Mouse (Mus musculus): ENCODE measurements at regions not wholly inside any gene's neighbourhood (a gene's known extent, or its start where the extent isn't known, plus 50 kb on each side); places are given as distances from the start of the nearest gene placed in this dataset.

GRCm38 (mm10) chr15:62189565-62190181, 1266.9 kb upstream of the A1bg start:
- TF ChIP-seq ETS1 (IDR thresholded peaks at IDR 0.05; ENCODE audit: low read depth, low read length) (peak; percentile 77; the same call in 1 of the 2 replicates), ZNF384 (IDR thresholded peaks at IDR 0.05; ENCODE audit: low read depth, low read length) (no peak), TCF12 (IDR thresholded peaks at IDR 0.05; ENCODE audit: low read depth, low read length) (0 out of 2 replicates have a peak, but pooled peaks have one; percentile 19), TBP (IDR thresholded peaks at IDR 0.05; ENCODE audit: low read depth, low read length) (0 out of 2 replicates have a peak, but pooled peaks have one; percentile 38), RAD21 (IDR thresholded peaks at IDR 0.05; ENCODE audit: low read depth, low read length) (no peak), MXI1 (IDR thresholded peaks at IDR 0.05; ENCODE audit: low read depth, low read length) (peak; percentile 26; the same call in 1 of the 2 replicates), POLR2A (IDR thresholded peaks at IDR 0.05; ENCODE audit: control insufficient read depth in 1 of 2, insufficient read depth in 1 of 2, low read depth in 1 of 2, low read length in 2 of 2, poor library complexity in 1 of 2) (peak in 1 of 2 experiments; percentile 29; a peak in 1 of 4 replicates), NRF1 (IDR thresholded peaks at IDR 0.05; ENCODE audit: insufficient read depth, low read depth, low read length, poor library complexity, severe bottlenecking) (peak; percentile 54; the same call in 1 of the 2 replicates), ZC3H11A (IDR thresholded peaks at IDR 0.05; ENCODE audit: low read depth, low read length) (peak; percentile 0; the same call in 1 of the 2 replicates), SIN3A (IDR thresholded peaks at IDR 0.05; ENCODE audit: low read length) (peak; percentile 55; the same call in 1 of the 2 replicates), ZMIZ1 (IDR thresholded peaks at IDR 0.05; ENCODE audit: low read depth, low read length) (no peak), GATA1 (IDR thresholded peaks at IDR 0.05; ENCODE audit: low read depth, low read length) (peak; percentile 61), JUND (IDR thresholded peaks at IDR 0.05; ENCODE audit: low read depth, low read length) (peak; percentile 14; the same call in 1 of the 2 replicates), EP300 (IDR thresholded peaks at IDR 0.05; ENCODE audit: low read depth in 1 of 2, low read length in 2 of 2) (peak in 1 of 2 experiments; percentile 43; a peak in 1 of 4 replicates)
- Histone ChIP-seq H3K27me3 (ENCODE audit: control insufficient read depth in 1 of 2, insufficient read depth in 2 of 2, low read length in 2 of 2) (no peaks in the 10 kb centered on the region), H3K9ac (ENCODE audit: control insufficient read depth, low read depth, low read length, poor library complexity, severe bottlenecking) (peak overlapping the region; percentile 62), H3K79me2 (ENCODE audit: control insufficient read depth, insufficient read depth, low read length, poor library complexity) (peaks cover 5% of the 10 kb centered on the region), H3K27ac (ENCODE audit: control insufficient read depth, low read depth, low read length) (peak overlapping the region; percentile 94), H3K9me3 (replicated peaks; ENCODE audit: insufficient read depth, low read length) (no peaks in the 10 kb centered on the region), H3K36me3 (ENCODE audit: control insufficient read depth in 1 of 2, insufficient read depth in 2 of 2, low read length in 2 of 2) (peaks cover 12 to 58% of the 10 kb centered on the region in 2 experiments), H3K4me3 (ENCODE audit: control insufficient read depth in 1 of 2, insufficient read depth in 1 of 2, low read depth in 2 of 2, low read length in 2 of 2) (peak overlapping the region; percentile 29 to 38; a peak in 3 of 4 replicates), H3K4me1 (ENCODE audit: control insufficient read depth in 1 of 2, insufficient read depth in 2 of 2, low read length in 2 of 2) (peaks cover 33 to 36% of the 10 kb centered on the region in 2 experiments)
- DNase-seq (ENCODE audit: low read depth, low spot score) = peak; percentile 83

DNA sequence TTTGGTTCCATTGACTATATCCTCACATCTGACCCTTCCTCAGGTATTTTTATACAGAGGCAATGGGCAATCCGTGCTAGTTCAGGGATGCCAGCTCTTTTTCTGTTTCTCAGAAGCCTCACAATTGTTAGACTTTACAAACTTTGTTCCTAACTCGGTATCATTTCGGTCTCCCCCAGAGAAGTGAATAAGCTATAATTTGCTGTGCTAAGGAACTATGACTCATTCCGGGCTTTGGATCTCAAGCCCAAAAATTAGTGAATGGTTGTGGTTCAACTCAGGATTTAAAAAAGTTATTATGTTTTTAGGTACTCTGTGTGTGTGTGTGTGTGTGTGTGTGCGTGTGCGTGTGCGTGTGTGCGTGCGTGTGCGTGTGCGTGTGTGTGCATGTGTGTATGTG, 1263.7 kb upstream of the A1bg start:
- Histone ChIP-seq H3K9ac (ENCODE audit: control insufficient read depth, low read depth, low read length, poor library complexity, severe bottlenecking) (no peak overlapping the region), H3K4me3 (ENCODE audit: control insufficient read depth in 1 of 2, insufficient read depth in 1 of 2, low read depth in 2 of 2, low read length in 2 of 2) (no peak overlapping the region), H3K79me2 (ENCODE audit: control insufficient read depth, insufficient read depth, low read length, poor library complexity) (no peaks in the 10 kb centered on the region; the same call in none of the 2 replicates), H3K36me3 (ENCODE audit: control insufficient read depth in 1 of 2, insufficient read depth in 2 of 2, low read length in 2 of 2) (peaks cover 13 to 43% of the 10 kb centered on the region in 2 experiments), H3K27me3 (ENCODE audit: control insufficient read depth in 1 of 2, insufficient read depth in 2 of 2, low read length in 2 of 2) (no peaks in the 10 kb centered on the region), H3K9me3 (replicated peaks; ENCODE audit: insufficient read depth, low read length) (no peaks in the 10 kb centered on the region), H3K4me1 (ENCODE audit: control insufficient read depth in 1 of 2, insufficient read depth in 2 of 2, low read length in 2 of 2) (peaks cover 27 to 32% of the 10 kb centered on the region in 2 experiments), H3K27ac (ENCODE audit: control insufficient read depth, low read depth, low read length) (no peak overlapping the region)
- TF ChIP-seq MAFK (IDR thresholded peaks at IDR 0.05; ENCODE audit: borderline replicate concordance, low read depth, low read length) (no peak), USF2 (IDR thresholded peaks at IDR 0.05; ENCODE audit: borderline replicate concordance in 1 of 2, insufficient read depth in 1 of 2, low read depth in 1 of 2, low read length in 2 of 2) (no peak), ELF1 (IDR thresholded peaks at IDR 0.05; ENCODE audit: low read depth, low read length) (no peak), MXI1 (IDR thresholded peaks at IDR 0.05; ENCODE audit: low read depth, low read length) (no peak), EP300 (IDR thresholded peaks at IDR 0.05; ENCODE audit: low read depth in 1 of 2, low read length in 2 of 2) (no peak), ZNF384 (IDR thresholded peaks at IDR 0.05; ENCODE audit: low read depth, low read length) (no peak), TBP (IDR thresholded peaks at IDR 0.05; ENCODE audit: low read depth, low read length) (no peak), ZC3H11A (IDR thresholded peaks at IDR 0.05; ENCODE audit: low read depth, low read length) (no peak), POLR2AphosphoS2 (IDR thresholded peaks at IDR 0.05; ENCODE audit: low read length) (no peak), MYB (IDR thresholded peaks at IDR 0.05; ENCODE audit: low read depth, low read length) (no peak), NRF1 (IDR thresholded peaks at IDR 0.05; ENCODE audit: insufficient read depth, low read depth, low read length, poor library complexity, severe bottlenecking) (no peak), ETS1 (IDR thresholded peaks at IDR 0.05; ENCODE audit: low read depth, low read length) (no peak), TCF12 (IDR thresholded peaks at IDR 0.05; ENCODE audit: low read depth, low read length) (no peak), MAX (IDR thresholded peaks at IDR 0.05; ENCODE audit: low read length) (no peak), NELFE (IDR thresholded peaks at IDR 0.05; ENCODE audit: low read depth, low read length) (no peak), MYC (IDR thresholded peaks at IDR 0.05; ENCODE audit: low read depth, low read length) (no peak)
- no peak for DNase-seq (ENCODE audit: low read depth, low spot score)
